Mouse (Mus musculus): ENCODE data around the gene Pabpn1. TPM values are rescaled to one million over a fixed set of nuclear protein-coding genes. Genes with fewer than 3 reads are reported as not detected.

The Pabpn1 gene
- total and polyA plus RNA-seq, 3 experiments, result 142 to 387 (median 193) TPM

DNA sequence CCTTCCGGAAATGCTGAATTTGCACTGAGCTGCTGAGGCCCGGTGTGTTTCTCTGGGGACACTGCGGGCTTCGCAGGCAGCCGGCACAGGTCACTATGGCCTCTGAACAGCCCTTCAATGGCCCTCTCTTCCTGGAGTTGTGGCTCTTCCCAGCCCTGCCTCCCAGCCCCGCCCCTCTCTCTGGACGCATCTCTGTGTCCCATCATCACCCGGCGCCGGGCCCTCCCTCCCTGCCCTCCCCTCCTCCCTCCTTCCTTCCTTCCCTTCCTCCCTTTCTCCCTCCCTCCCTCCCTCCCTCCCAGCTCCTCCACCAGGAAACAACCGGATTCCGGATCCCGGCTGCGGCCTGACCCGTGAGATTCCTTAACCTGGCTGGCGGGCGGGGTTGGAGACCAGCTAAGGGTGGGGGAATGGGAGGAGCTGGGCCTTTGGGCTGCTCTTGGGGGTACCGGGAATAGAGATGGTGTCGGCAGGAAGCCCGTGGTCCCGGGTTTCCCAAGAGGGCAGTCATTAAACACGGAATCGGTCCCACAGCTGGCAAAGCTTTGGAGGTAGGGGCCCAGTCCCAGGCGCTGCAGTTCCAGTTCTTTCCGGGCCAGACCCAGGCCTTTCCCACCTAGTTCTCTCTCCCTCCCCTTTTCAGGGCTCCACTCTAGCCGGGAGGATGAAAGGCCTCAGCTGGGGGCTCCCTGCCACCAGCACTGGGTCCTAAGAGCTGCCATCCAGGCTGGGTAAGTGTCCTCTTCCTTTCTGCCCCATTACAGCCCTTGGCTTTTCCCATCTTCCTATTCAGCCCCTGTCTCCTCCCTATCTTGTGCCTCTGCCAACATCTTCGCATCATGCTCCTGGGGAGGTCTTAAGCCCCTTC lies 8.9 kb upstream of the Pabpn1 start, which contains the start of the genes Bcl2l2 and Gm20521:
Bcl2l2 (plus strand) TSS at position 224 of the 868 bp plus-strand sequence.
Gm20521 (plus strand) TSS at position 288 of the 868 bp plus-strand sequence.
- peak; percentile 78 for ATAC-seq (ENCODE audit: extremely low read depth, insufficient number of reproducible peaks, low FRiP score, poor library complexity, severe bottlenecking)
- Histone ChIP-seq H3K36me3 (replicated peaks) (peaks cover 36% of the 10 kb centered on the region), H3K4me1 (ENCODE audit: insufficient read depth, low read depth, low read length) (peaks cover 33% of the 10 kb centered on the region), H3K27me3 (ENCODE audit: insufficient read depth, low read length) (no peaks in the 10 kb centered on the region), H3K4me3 (ENCODE audit: low read depth, low read length) (peak within 1 kb of the TSS; percentile 74), H3K9me3 (replicated peaks) (no peaks in the 10 kb centered on the region)
- DNase-seq (ENCODE audit: low spot score), result peak; percentile 78
- TF ChIP-seq TAL1 (conservative IDR thresholded peaks at IDR 0.05; ENCODE audit: low read depth, low read length) (no peak), POLR2AphosphoS5 (IDR thresholded peaks at IDR 0.05; ENCODE audit: insufficient replicate concordance, low read depth, low read length) (no peak), GATA1 (IDR thresholded peaks at IDR 0.05; ENCODE audit: borderline replicate concordance, low read length) (no peak), CTCF (IDR thresholded peaks at IDR 0.05; ENCODE audit: low read depth, low read length) (no peak), GATA2 (IDR thresholded peaks at IDR 0.05; ENCODE audit: borderline replicate concordance, low read depth, low read length) (no peak)

- Histone ChIP-seq H3K9me3 (replicated peaks) (no peaks in the 10 kb centered on the region), H3K27me3 (ENCODE audit: insufficient read depth, low read length) (no peaks in the 10 kb centered on the region), H3K4me3 (ENCODE audit: low read depth, low read length) (peak overlapping the region; percentile 74), H3K4me1 (ENCODE audit: insufficient read depth, low read depth, low read length) (peaks cover 33% of the 10 kb centered on the region), H3K36me3 (replicated peaks) (peaks cover 39% of the 10 kb centered on the region)
- DNase-seq (ENCODE audit: low spot score), result no peak
- no peak for ATAC-seq (ENCODE audit: extremely low read depth, insufficient number of reproducible peaks, low FRiP score, poor library complexity, severe bottlenecking)
- no peak for TF ChIP-seq CTCF (IDR thresholded peaks at IDR 0.05; ENCODE audit: low read depth, low read length)
- no peak for TF ChIP-seq GATA2 (IDR thresholded peaks at IDR 0.05; ENCODE audit: borderline replicate concordance, low read depth, low read length)
- no peak for TF ChIP-seq GATA1 (IDR thresholded peaks at IDR 0.05; ENCODE audit: borderline replicate concordance, low read length)
- TF ChIP-seq TAL1 (conservative IDR thresholded peaks at IDR 0.05; ENCODE audit: low read depth, low read length), result no peak
- no peak for TF ChIP-seq POLR2AphosphoS5 (IDR thresholded peaks at IDR 0.05; ENCODE audit: insufficient replicate concordance, low read depth, low read length)
Observed at GRCm38 (mm10) chr14:54884022-54884712, 8.1 kb upstream of the Pabpn1 start.

DNA sequence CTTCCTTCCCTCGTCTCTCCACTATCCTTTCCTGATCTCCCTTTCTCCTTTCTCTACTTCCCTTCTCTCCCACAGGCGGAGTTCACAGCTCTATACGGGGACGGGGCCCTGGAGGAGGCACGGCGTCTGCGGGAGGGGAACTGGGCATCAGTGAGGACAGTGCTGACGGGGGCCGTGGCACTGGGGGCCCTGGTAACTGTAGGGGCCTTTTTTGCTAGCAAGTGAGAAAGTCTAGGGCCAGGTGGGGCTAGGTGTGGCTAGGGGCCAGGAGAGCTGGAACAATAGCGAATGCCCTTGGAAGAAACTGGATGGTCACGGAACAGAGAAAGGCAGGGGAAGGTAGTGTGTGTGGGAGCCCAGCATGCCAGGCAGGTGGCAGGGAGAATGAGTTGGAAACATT lies 7.0 kb upstream of the Pabpn1 start:
- H3K36me3 ChIP-seq (replicated peaks), result peaks cover 39% of the 10 kb centered on the region
- ATAC-seq (ENCODE audit: extremely low read depth, insufficient number of reproducible peaks, low FRiP score, poor library complexity, severe bottlenecking), result no peak
- no peak overlapping the region for H3K4me3 ChIP-seq (ENCODE audit: low read depth, low read length)
- peaks cover 33% of the 10 kb centered on the region for H3K4me1 ChIP-seq (ENCODE audit: insufficient read depth, low read depth, low read length)
- H3K27me3 ChIP-seq (ENCODE audit: insufficient read depth, low read length), result no peaks in the 10 kb centered on the region
- no peak for TF ChIP-seq GATA1 (IDR thresholded peaks at IDR 0.05; ENCODE audit: borderline replicate concordance, low read length)
- no peak for TF ChIP-seq TAL1 (conservative IDR thresholded peaks at IDR 0.05; ENCODE audit: low read depth, low read length)
- TF ChIP-seq GATA2 (IDR thresholded peaks at IDR 0.05; ENCODE audit: borderline replicate concordance, low read depth, low read length), result no peak
- TF ChIP-seq CTCF (IDR thresholded peaks at IDR 0.05; ENCODE audit: low read depth, low read length), result no peak
- no peak for TF ChIP-seq POLR2AphosphoS5 (IDR thresholded peaks at IDR 0.05; ENCODE audit: insufficient replicate concordance, low read depth, low read length)
- no peaks in the 10 kb centered on the region for H3K9me3 ChIP-seq (replicated peaks)
- DNase-seq (ENCODE audit: low spot score), result no peak

- ATAC-seq (ENCODE audit: extremely low read depth, insufficient number of reproducible peaks, low FRiP score, poor library complexity, severe bottlenecking), result peak; percentile 98
- Histone ChIP-seq H3K4me3 (ENCODE audit: low read depth, low read length) (peak overlapping the region; percentile 80), H3K27me3 (ENCODE audit: insufficient read depth, low read length) (no peaks in the 10 kb centered on the region), H3K9me3 (replicated peaks) (no peaks in the 10 kb centered on the region), H3K36me3 (replicated peaks) (peaks cover 51% of the 10 kb centered on the region), H3K4me1 (ENCODE audit: insufficient read depth, low read depth, low read length) (peaks cover 37% of the 10 kb centered on the region)
- DNase-seq (ENCODE audit: low spot score), result peak; percentile 97
- no peak for TF ChIP-seq GATA2 (IDR thresholded peaks at IDR 0.05; ENCODE audit: borderline replicate concordance, low read depth, low read length)
- TF ChIP-seq TAL1 (conservative IDR thresholded peaks at IDR 0.05; ENCODE audit: low read depth, low read length), result no peak
- peak; percentile 50; the same call in 1 of the 2 replicates for TF ChIP-seq POLR2AphosphoS5 (IDR thresholded peaks at IDR 0.05; ENCODE audit: insufficient replicate concordance, low read depth, low read length)
- TF ChIP-seq CTCF (IDR thresholded peaks at IDR 0.05; ENCODE audit: low read depth, low read length), result no peak
- TF ChIP-seq GATA1 (IDR thresholded peaks at IDR 0.05; ENCODE audit: borderline replicate concordance, low read length), result no peak
Observed at GRCm38 (mm10) chr14:54893651-54894181, 1.4 kb downstream of the Pabpn1 start.

- ATAC-seq (ENCODE audit: extremely low read depth, insufficient number of reproducible peaks, low FRiP score, poor library complexity, severe bottlenecking) (no peak), DNase-seq (ENCODE audit: low spot score) (peak; percentile 61)
- TF ChIP-seq GATA1 (IDR thresholded peaks at IDR 0.05; ENCODE audit: borderline replicate concordance, low read length), result no peak
- no peak for TF ChIP-seq GATA2 (IDR thresholded peaks at IDR 0.05; ENCODE audit: borderline replicate concordance, low read depth, low read length)
- no peak for TF ChIP-seq CTCF (IDR thresholded peaks at IDR 0.05; ENCODE audit: low read depth, low read length)
- no peak for TF ChIP-seq POLR2AphosphoS5 (IDR thresholded peaks at IDR 0.05; ENCODE audit: insufficient replicate concordance, low read depth, low read length)
- TF ChIP-seq TAL1 (conservative IDR thresholded peaks at IDR 0.05; ENCODE audit: low read depth, low read length), result no peak
- Histone ChIP-seq H3K9me3 (replicated peaks) (no peaks in the 10 kb centered on the region), H3K4me1 (ENCODE audit: insufficient read depth, low read depth, low read length) (peaks cover 37% of the 10 kb centered on the region), H3K27me3 (ENCODE audit: insufficient read depth, low read length) (no peaks in the 10 kb centered on the region), H3K36me3 (replicated peaks) (peaks cover 56% of the 10 kb centered on the region), H3K4me3 (ENCODE audit: low read depth, low read length) (peak overlapping the region; percentile 80)
Observed at GRCm38 (mm10) chr14:54894296-54895151, 2.2 kb downstream of the Pabpn1 start.
